Mouse (Mus musculus): ENCODE data around the gene Usp2. TPM values are rescaled to one million over a fixed set of nuclear protein-coding genes. Genes with fewer than 3 reads are reported as not detected.

The Usp2 gene
- polyA plus RNA-seq, 1 experiment from 2014 or later: 3.2 TPM

- Histone ChIP-seq H3K27ac (ENCODE audit: low read length) (no peak overlapping the region), H3K4me1 (ENCODE audit: control insufficient read depth, low read depth, low read length) (no peaks in the 10 kb centered on the region), H3K9ac (ENCODE audit: low read depth, low read length) (no peak overlapping the region), H3K4me2 (ENCODE audit: low read depth, low read length) (no peak overlapping the region), H3K4me3 (ENCODE audit: low read depth, low read length) (no peak overlapping the region), H3K27me3 (ENCODE audit: control insufficient read depth, insufficient read depth, low read depth, low read length) (no peaks in the 10 kb centered on the region), H3K36me3 (ENCODE audit: control insufficient read depth, insufficient read depth) (no peaks in the 10 kb centered on the region; the same call in 1 of the 2 replicates), H3K9me3 (replicated peaks; ENCODE audit: control insufficient read depth, low read length) (no peaks in the 10 kb centered on the region)
- no peak for ATAC-seq (ENCODE audit: low read depth)
Observed at GRCm38 (mm10) chr9:44144718-44145060, 77.9 kb downstream of the Usp2 start.

Other genes with a start within 250 kb of the Usp2 start
- gene Thy1, start 23.6 kb upstream of the Usp2 start, polyA plus RNA-seq (2015; fragmentation: Nextera tagmentation; extraction: Ambion mirVana): 0.19 and 0.38 TPM in 2 replicates
- gene Mfrp, start 34.7 kb downstream of the Usp2 start, polyA plus RNA-seq (2015; fragmentation: Nextera tagmentation; extraction: Ambion mirVana): 0.04 TPM in 1 of 2 replicates, not detected in the other
- 0.29 and 0.52 TPM in 2 replicates for gene C1qtnf5, start 40.2 kb downstream of the Usp2 start, polyA plus RNA-seq (2015; fragmentation: Nextera tagmentation; extraction: Ambion mirVana)
- gene Gm49380, start 46.5 kb downstream of the Usp2 start, polyA plus RNA-seq (2015; fragmentation: Nextera tagmentation; extraction: Ambion mirVana): 0.07 TPM in 1 of 2 replicates, not detected in the other
- 27.1 and 32.3 TPM in 2 replicates for gene Rnf26, start 46.5 kb downstream of the Usp2 start, polyA plus RNA-seq (2015; fragmentation: Nextera tagmentation; extraction: Ambion mirVana)
- gene Mcam, start 67.4 kb downstream of the Usp2 start, polyA plus RNA-seq (2015; fragmentation: Nextera tagmentation; extraction: Ambion mirVana): 4.5 and 5.6 TPM in 2 replicates
- 4.4 and 5.0 TPM in 2 replicates for gene Cbl, start 167.0 kb downstream of the Usp2 start, polyA plus RNA-seq (2015; fragmentation: Nextera tagmentation; extraction: Ambion mirVana)
- gene Ccdc153, start 173.7 kb downstream of the Usp2 start, polyA plus RNA-seq (2015; fragmentation: Nextera tagmentation; extraction: Ambion mirVana): not detected in 2 replicates
- gene Pdzd3, start 184.4 kb downstream of the Usp2 start, polyA plus RNA-seq (2015; fragmentation: Nextera tagmentation; extraction: Ambion mirVana): 0.04 and 0.14 TPM in 2 replicates
- gene Nlrx1, start 201.6 kb downstream of the Usp2 start, polyA plus RNA-seq (2015; fragmentation: Nextera tagmentation; extraction: Ambion mirVana): 4.3 and 5.0 TPM in 2 replicates
- gene Abcg4, start 221.6 kb downstream of the Usp2 start, polyA plus RNA-seq (2015; fragmentation: Nextera tagmentation; extraction: Ambion mirVana): 16.0 and 17.9 TPM in 2 replicates
- 10.1 and 12.6 TPM in 2 replicates for gene Hinfp, start 238.7 kb downstream of the Usp2 start, polyA plus RNA-seq (2015; fragmentation: Nextera tagmentation; extraction: Ambion mirVana)